Mouse (Mus musculus) thymus, postnatal 0 days (tissue): Measurements from ENCODE around the gene Oxld1. TPM values are rescaled to one million over a fixed set of nuclear protein-coding genes. Genes with fewer than 3 reads are reported as not detected.

ENCODE experiments used
- DNase-seq: peaks from one replicate; pipeline ENCODE4 v3.0.0-alpha.2; 2015; ENCODE audit warnings: low spot score
- polyA plus RNA-seq: library from polyadenylated mRNA; unstranded; fragments of >200 nt; fragmentation: Nextera tagmentation; extraction: Ambion mirVana; gene quantifications from 2 replicates; pipeline ENCODE4 v1.2.1, GENCODE M21; 2015

Gene Oxld1
- polyA plus RNA-seq, 1 experiment from 2014 or later: 15.5 TPM

DNA sequence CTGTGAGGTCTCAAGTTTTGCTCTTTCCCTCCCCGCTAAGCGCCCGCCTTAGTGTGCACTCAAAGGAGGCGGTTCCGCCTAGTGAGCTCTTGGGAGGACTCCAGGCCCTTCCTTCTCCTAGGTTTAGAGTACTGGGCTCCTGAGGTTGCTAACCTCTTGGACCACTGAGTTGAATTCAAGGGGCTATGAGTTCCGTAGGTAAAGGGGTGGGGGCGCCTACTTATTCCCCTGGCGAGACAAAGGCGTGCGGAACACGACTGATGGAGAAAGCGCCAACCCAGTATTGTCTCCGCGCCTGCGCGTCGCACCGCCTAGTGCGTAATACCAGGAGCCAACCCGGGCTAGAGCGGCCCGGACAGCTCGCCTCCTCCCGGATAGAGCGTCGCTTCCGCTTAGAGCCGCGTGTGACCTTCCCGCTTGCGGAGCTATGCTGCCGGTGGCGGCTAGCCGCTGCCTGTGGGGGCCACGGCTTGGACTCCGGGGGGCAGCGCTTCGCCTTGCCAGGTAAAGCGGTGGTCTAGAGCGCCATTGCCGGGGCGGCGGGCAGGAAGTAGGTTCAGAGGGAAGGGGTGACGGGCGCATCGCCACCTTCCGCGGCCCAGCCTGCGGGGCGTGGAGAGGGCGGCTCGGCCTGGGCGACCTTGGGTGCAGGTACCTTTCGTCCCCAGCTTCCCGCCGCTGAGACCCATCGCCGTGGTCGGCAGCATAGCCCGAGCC, 26.6 kb upstream of the Oxld1 start, which contains the start of gene Mrpl12:
Gene Mrpl12, plus strand, starts transcription at position 349 of the 717 bp plus-strand sequence.
- peak; percentile 94 for DNase-seq

DNA sequence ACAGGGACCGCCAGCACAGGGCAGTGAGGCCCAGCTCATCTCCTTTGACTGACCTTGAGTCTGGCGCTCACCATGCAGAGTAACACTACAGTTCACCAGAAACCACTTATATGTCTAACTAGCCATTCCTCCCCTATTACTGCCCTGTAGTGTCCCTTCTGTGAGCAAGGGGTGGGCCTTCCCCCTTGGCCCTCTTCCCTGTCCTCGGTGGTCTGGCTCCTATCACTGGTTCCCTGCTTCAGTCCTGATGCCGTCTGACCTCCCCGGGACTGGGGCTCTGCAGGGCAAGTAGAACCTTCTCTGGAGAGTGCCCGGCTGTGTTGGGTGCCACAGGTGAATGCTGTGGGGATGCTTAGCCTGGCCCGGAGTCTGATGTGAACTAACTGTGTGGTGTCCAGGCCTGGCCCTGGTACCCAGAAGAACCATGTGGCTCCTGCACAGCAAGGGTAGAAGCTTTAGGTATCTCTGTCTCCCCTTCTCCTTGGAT, 25.6 kb upstream of the Oxld1 start:
- no peak for DNase-seq

GRCm38 (mm10) chr11:120472052-120472451, 14.2 kb upstream of the Oxld1 start:
- DNase-seq: no peak

- DNase-seq: no peak
Observed at GRCm38 (mm10) chr11:120467736-120468092, 9.8 kb upstream of the Oxld1 start.

DNA sequence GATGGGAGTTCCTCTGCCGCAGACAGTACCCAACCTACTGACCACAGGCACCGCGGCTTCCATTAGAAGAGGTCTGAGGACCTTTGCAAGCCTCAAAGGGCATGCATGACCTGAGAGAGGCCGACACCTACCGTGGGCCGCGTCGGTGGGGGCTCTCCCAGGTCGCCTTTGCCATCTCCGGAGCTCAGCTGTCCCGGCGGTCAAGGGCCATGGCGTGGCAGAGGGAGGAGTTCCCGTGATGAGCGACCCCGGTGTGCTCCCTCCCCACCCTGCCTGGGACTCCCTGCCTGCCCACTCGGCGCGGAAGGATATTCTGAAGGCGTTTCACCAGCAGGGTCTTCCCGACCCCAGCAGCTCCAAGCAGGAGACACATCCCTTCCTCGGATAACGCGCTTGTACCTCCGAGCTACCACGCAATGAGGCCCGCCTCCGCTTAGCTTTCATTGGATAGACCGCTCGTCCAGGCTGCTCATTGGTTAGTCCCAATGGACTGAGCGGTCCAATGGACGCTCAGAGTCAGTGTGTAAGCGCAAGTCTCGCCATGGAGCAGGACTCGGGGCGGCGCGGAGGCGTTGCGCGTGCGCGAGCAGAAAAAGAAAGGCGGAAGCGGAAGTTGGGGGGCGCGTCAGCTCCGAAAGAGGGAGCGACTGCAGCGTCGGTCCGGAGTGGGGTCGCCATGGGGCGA, 9.3 kb upstream of the Oxld1 start, which contains the start of gene Arl16:
Gene Arl16, minus strand, starts transcription at position 557 of the 685 bp plus-strand sequence.
- peak; percentile 99 for DNase-seq

DNA sequence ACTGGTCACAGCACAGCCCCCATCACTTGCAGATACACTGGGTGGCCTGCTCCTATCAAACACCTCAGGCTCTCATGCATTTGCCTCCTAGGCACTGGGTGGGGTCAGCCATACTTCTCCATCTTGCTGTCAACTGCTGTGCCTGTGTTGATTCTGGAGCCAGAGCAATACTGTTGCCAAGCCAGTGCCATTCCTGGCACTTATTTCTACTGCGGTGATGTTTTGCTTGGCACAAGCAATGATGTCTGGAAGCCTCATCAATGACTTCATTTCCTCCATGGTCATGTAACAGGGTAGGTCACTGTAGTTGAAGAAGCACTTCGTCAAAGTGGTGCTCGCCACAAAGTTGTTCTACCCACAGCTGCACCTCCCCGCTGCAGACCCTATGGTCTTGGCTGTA, 7.7 kb upstream of the Oxld1 start:
- DNase-seq: no peak

- no peak for DNase-seq
Observed at GRCm38 (mm10) chr11:120464365-120464764, 6.5 kb upstream of the Oxld1 start.

DNA sequence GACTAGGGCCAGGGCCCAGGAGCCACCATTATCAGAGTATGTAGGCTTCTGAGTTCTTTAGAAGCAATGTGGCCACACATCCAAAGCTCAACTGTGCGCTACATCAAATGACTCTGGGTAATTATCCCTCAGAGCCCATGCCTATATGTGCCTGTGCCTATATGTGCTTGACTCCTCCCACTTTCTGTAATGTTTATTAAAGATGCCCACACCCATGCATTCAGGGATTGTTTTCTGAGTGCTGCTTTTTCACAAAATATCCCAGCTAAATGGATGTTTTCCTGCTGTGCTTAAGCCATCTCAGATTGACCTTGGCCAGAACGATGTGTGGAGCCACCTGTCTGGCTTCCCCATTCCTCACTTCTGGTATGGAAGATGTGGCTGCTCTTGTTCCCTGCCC, 5.7 kb upstream of the Oxld1 start:
- DNase-seq: no peak

- no peak for DNase-seq
Observed at GRCm38 (mm10) chr11:120458847-120459597, 1.2 kb upstream of the Oxld1 start.

- no peak for DNase-seq
Observed at GRCm38 (mm10) chr11:120457370-120457769, 498 bp downstream of the Oxld1 start.

GRCm38 (mm10) chr11:120455413-120455812, 2.5 kb downstream of the Oxld1 start:
- DNase-seq: no peak

GRCm38 (mm10) chr11:120454965-120455364, 2.9 kb downstream of the Oxld1 start:
- no peak for DNase-seq

- no peak for DNase-seq
Observed at GRCm38 (mm10) chr11:120453306-120453705, 4.6 kb downstream of the Oxld1 start, which contains the start of gene Pde6g. Gene Pde6g (minus strand): TSS chr11:120453500.

- DNase-seq: no peak
Observed at GRCm38 (mm10) chr11:120452246-120452645, 5.6 kb downstream of the Oxld1 start.

- no peak for DNase-seq
Observed at GRCm38 (mm10) chr11:120447179-120447578, 10.7 kb downstream of the Oxld1 start.

- no peak for DNase-seq
Observed at GRCm38 (mm10) chr11:120445475-120445874, 12.4 kb downstream of the Oxld1 start.

DNA sequence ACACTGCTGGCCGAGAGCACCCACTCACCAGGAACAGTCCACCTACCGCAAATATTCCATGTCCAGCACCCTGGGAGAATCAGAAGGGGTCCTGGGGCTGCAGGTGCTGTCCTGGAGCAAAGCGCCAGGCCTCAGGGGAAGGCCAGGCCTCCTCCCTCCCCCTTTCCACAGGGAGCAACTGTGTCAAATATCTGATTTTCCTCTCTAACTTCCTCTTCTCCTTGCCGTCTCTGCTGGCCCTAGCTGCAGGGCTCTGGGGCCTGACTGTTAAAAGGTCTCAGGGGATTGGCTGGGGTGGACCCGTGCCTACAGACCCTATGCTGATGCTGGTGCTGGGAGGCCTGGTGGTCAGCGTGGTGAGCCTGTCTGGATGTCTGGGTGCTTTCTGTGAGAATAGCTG, 13.8 kb downstream of the Oxld1 start:
- no peak for DNase-seq

GRCm38 (mm10) chr11:120442765-120443280, 15.0 kb downstream of the Oxld1 start:
- DNase-seq: no peak

GRCm38 (mm10) chr11:120442344-120442743, 15.5 kb downstream of the Oxld1 start, which contains the start of gene Tspan10:
Gene Tspan10 (plus strand): TSS chr11:120442644.
- no peak for DNase-seq

- DNase-seq: no peak
Observed at GRCm38 (mm10) chr11:120437857-120438385, 19.9 kb downstream of the Oxld1 start.

DNA sequence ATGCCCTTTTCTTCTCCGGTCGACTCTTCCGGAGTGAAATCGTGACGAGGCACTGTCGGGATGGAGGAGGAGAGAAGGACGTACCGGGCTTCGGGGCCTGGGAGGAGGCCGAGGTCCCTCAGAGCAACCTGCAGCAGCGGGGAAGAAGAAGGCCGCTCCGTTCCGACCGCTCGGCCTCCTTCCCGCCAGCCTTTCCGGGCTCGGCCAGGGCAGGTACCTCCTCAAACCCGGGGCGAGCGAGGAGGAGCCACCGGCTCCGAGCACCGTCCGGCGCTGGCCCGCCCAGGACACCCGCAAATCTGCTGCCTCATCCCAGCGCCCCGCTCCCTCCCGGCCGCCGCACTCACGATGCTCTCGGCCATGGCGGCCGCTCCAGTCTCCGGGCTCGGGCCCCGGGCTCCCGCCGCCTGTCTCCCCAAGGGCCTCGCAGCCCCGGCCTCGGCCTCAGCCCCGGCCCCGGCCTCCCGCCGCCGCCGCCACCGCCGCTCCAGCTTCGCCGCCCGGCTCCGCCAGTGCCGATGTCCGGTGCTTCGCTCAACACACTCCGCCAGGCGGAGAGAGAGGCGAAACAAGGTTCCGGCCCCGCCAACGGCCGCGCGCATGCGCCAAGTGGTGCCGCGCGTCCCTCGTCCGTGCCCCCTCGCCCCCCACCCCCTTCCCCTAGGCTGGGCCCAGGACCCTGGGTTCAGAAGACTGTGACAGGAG, 20.6 kb downstream of the Oxld1 start, which contains the start of gene Nploc4:
Gene Nploc4, minus strand, starts transcription at position 557 of the 705 bp plus-strand sequence.
- peak; percentile 86 for DNase-seq
